Mouse (Mus musculus): Measurements from ENCODE around the gene Nol11. TPM values are rescaled to one million over a fixed set of nuclear protein-coding genes. Genes with fewer than 3 reads are reported as not detected.

The Nol11 gene
- 10 to 100 TPM; 24.8 to 25.6 TPM for total RNA-seq (2021)
- long read RNA-seq, experiment 1, transcript Nol11-202 (18 exons, 3,098 nt), result minor isoform, 5 of 42 reads
- long read RNA-seq, experiment 1, transcript Nol11-201 (18 exons, 3,158 nt), result major isoform, 31 of 42 reads
- long read RNA-seq, experiment 1, partial matches to known transcripts, result 0 of 42 reads
- long read RNA-seq, experiment 1, other reads (novel, unspliced or antisense), result 6 of 42 reads
- long read RNA-seq, experiment 2, transcript Nol11-201 (18 exons, 3,158 nt), result major isoform, 31 of 41 reads
- long read RNA-seq, experiment 2, transcript Nol11-202 (18 exons, 3,098 nt), result minor isoform, 5 of 41 reads
- long read RNA-seq, experiment 2, partial matches to known transcripts, result 1 of 41 reads
- long read RNA-seq, experiment 2, other reads (novel, unspliced or antisense), result 4 of 41 reads

GRCm38 (mm10) chr11:107188565-107189552 lies at the start of gene Nol11:
Gene Nol11 (minus strand): TSS chr11:107189381.
- intact Hi-C loops (cut with DNase I), result loop anchor here (5.0 kb wide), 1 partner anchor 283 kb away; the partner anchor contains the start of gene Pitpnc1
- DNase-seq (ENCODE audit: low spot score in 2 of 2), result peak; percentile 99

GRCm38 (mm10) chr11:107238506-107238905 lies 49.3 kb upstream of the Nol11 start:
- intact Hi-C loops (cut with DNase I), result no loop called here
- DNase-seq (ENCODE audit: low spot score in 2 of 2), result no peak

- DNase-seq (ENCODE audit: low spot score in 2 of 2), result no peak
- intact Hi-C loops (cut with DNase I), result no loop called here
These were observed 48.4 kb upstream of the Nol11 start for GRCm38 (mm10) chr11:107237532-107237931.

- intact Hi-C loops (cut with DNase I), result no loop called here
- DNase-seq (ENCODE audit: low spot score in 2 of 2), result no peak
These were observed 44.2 kb upstream of the Nol11 start for GRCm38 (mm10) chr11:107233252-107233890.

- intact Hi-C loops (cut with DNase I), result no loop called here
- DNase-seq (ENCODE audit: low spot score in 2 of 2), result no peak
These were observed 40.9 kb upstream of the Nol11 start for GRCm38 (mm10) chr11:107230128-107230527.

GRCm38 (mm10) chr11:107226431-107226830 lies 37.2 kb upstream of the Nol11 start:
- no peak for DNase-seq (ENCODE audit: low spot score in 2 of 2)
- intact Hi-C loops (cut with DNase I), result no loop called here

- DNase-seq (ENCODE audit: low spot score in 2 of 2), result no peak
- intact Hi-C loops (cut with DNase I), result no loop called here
These were observed 36.8 kb upstream of the Nol11 start for GRCm38 (mm10) chr11:107226013-107226412.

- DNase-seq (ENCODE audit: low spot score in 2 of 2), result no peak
- intact Hi-C loops (cut with DNase I), result no loop called here
These were observed 36.1 kb upstream of the Nol11 start for GRCm38 (mm10) chr11:107225301-107225700.

- DNase-seq (ENCODE audit: low spot score in 2 of 2), result no peak
- intact Hi-C loops (cut with DNase I), result no loop called here
These were observed 34.6 kb upstream of the Nol11 start for GRCm38 (mm10) chr11:107223667-107224214.

GRCm38 (mm10) chr11:107223169-107223561 lies 34.0 kb upstream of the Nol11 start:
- intact Hi-C loops (cut with DNase I), result no loop called here

GRCm38 (mm10) chr11:107222531-107223168 lies 33.5 kb upstream of the Nol11 start:
- DNase-seq (ENCODE audit: low spot score in 2 of 2), result no peak
- intact Hi-C loops (cut with DNase I), result no loop called here

More at GRCm38 (mm10) chr11:107223169-107223561, 34.0 kb upstream of the Nol11 start:
- DNase-seq (ENCODE audit: low spot score in 2 of 2), result no peak

- intact Hi-C loops (cut with DNase I), result no loop called here
- DNase-seq (ENCODE audit: low spot score in 2 of 2), result no peak
These were observed 25.9 kb upstream of the Nol11 start for GRCm38 (mm10) chr11:107215111-107215510.

- intact Hi-C loops (cut with DNase I), result loop anchor here (2.0 kb wide), 1 partner anchor 255 kb away; no protein-coding TSS in a partner anchor
- DNase-seq (ENCODE audit: low spot score in 2 of 2), result peak; percentile 40 to 43
These were observed 24.6 kb upstream of the Nol11 start for GRCm38 (mm10) chr11:107213745-107214144.

GRCm38 (mm10) chr11:107209818-107210217 lies 20.6 kb upstream of the Nol11 start:
- DNase-seq (ENCODE audit: low spot score in 2 of 2), result no peak
- intact Hi-C loops (cut with DNase I), result no loop called here

GRCm38 (mm10) chr11:107201773-107202172 lies 12.6 kb upstream of the Nol11 start:
- intact Hi-C loops (cut with DNase I), result no loop called here
- DNase-seq (ENCODE audit: low spot score in 2 of 2), result no peak

GRCm38 (mm10) chr11:107199281-107199680 lies 10.1 kb upstream of the Nol11 start:
- intact Hi-C loops (cut with DNase I), result no loop called here
- DNase-seq (ENCODE audit: low spot score in 2 of 2), result no peak

GRCm38 (mm10) chr11:107195334-107195733 lies 6.2 kb upstream of the Nol11 start:
- intact Hi-C loops (cut with DNase I), result no loop called here
- DNase-seq (ENCODE audit: low spot score in 2 of 2), result no peak

GRCm38 (mm10) chr11:107190376-107190775 lies 1.2 kb upstream of the Nol11 start:
- intact Hi-C loops (cut with DNase I), result no loop called here
- no peak for DNase-seq (ENCODE audit: low spot score in 2 of 2)

GRCm38 (mm10) chr11:107183777-107184176 lies 5.4 kb downstream of the Nol11 start:
- DNase-seq (ENCODE audit: low spot score in 2 of 2), result no peak
- intact Hi-C loops (cut with DNase I), result no loop called here

All from left cerebral cortex, postnatal 14 days (tissue).